Mouse (Mus musculus) intestine, postnatal 0 days (tissue): ENCODE measurements around the gene Nat14. TPM values are rescaled to one million over a fixed set of nuclear protein-coding genes. Genes with fewer than 3 reads are reported as not detected.

Source experiments
- ATAC-seq: fragments of 200-750 bp; cut with Nextera tagmentation; 2 replicates; pipeline ENCODE4 v1.8.0; 2017; ENCODE audit warnings: mild to moderate bottlenecking, moderate TSS enrichment, moderate library complexity
- H3K27ac ChIP-seq: fragments of 300-500 bp; sonication (generic); 2 replicates; pipeline ENCODE4 v1.5.1; 2014; ENCODE audit warnings: mild to moderate bottlenecking, low read depth, low read length, moderate library complexity
- H3K27me3 ChIP-seq: fragments of 300-500 bp; sonication (generic); replicated peaks from 2 replicates; pipeline ENCODE4 v1.6.1; 2014; ENCODE audit warnings: low read length, mixed read lengths; ENCODE audit not compliant: control insufficient read depth, insufficient read depth
- H3K36me3 ChIP-seq: fragments of 300-500 bp; sonication (generic); 2 replicates; pipeline ENCODE4 v1.6.1; 2014; ENCODE audit warnings: mild to moderate bottlenecking, moderate library complexity; ENCODE audit not compliant: control insufficient read depth, insufficient read depth
- H3K4me1 ChIP-seq: fragments of 300-500 bp; sonication (generic); replicated peaks from 2 replicates; pipeline ENCODE4 v1.6.1; 2014; ENCODE audit warnings: antibody characterized with exemption, low read length, mixed read lengths; ENCODE audit not compliant: control insufficient read depth, insufficient read depth
- H3K4me2 ChIP-seq: fragments of 300-500 bp; sonication (generic); replicated peaks from 2 replicates; pipeline ENCODE4 v1.6.1; 2014; ENCODE audit warnings: low read depth, mild to moderate bottlenecking, moderate library complexity
- H3K4me3 ChIP-seq: fragments of 300-500 bp; sonication (generic); 2 replicates; pipeline ENCODE4 v1.5.1; 2014; ENCODE audit warnings: low read depth, low read length
- H3K9ac ChIP-seq: fragments of 300-500 bp; sonication (generic); 2 replicates; pipeline ENCODE4 v1.6.1; 2014; ENCODE audit warnings: mild to moderate bottlenecking, low read depth, low read length
- H3K9me3 ChIP-seq: fragments of 300-500 bp; sonication (generic); 2 replicates; pipeline ENCODE4 v1.6.1; 2016; ENCODE audit warnings: mixed run types; ENCODE audit not compliant: control insufficient read depth
- CTCF ChIP-seq: sonication (generic); IDR thresholded peaks from 2 replicates; pipeline ENCODE4 v1.5.1; 2016; ENCODE audit warnings: low read depth, mild to moderate bottlenecking, control low read depth, antibody characterized with exemption, moderate library complexity
- WGBS: fragments of 180-500 bp; shearing (Covaris S2); extraction: QIAGEN DNeasy Blood & Tissue Kit; methylation state at CpG from one replicate; pipeline ENCODE4 v1.1.7; 2014; 5-methylcytosine and 5-hydroxymethylcytosine counted together
- polyA plus RNA-seq: library from polyadenylated mRNA; unstranded; fragments of >200 nt; fragmentation: Nextera tagmentation; extraction: Ambion mirVana; gene quantifications from 2 replicates; pipeline ENCODE4 v1.2.1, GENCODE M21; 2015

Gene Nat14
- polyA plus RNA-seq, 1 experiment from 2014 or later: 1.9 TPM

DNA sequence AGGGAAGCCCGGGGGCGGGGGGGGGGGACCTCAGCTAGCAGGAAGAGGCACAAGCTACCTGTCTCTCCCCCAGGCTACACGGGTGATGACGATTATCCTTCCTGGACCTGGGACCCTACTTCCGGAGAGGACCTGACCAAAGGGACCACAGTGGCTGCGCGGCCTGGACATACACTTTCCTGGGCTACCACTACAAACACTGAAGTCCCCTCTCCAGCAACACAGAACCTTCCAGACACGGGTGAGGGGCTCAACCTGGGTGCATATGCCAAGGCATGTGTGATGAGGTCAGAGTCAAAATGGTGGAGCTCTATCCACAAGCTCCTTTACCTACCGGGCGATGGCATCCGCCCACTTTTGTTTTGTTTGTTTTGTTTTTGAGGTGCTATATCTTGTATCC lies 15.6 kb downstream of the Nat14 start:
- no peaks in the 10 kb centered on the region for H3K27me3 ChIP-seq
- H3K27ac ChIP-seq: no peak overlapping the region
- no peaks in the 10 kb centered on the region for H3K4me1 ChIP-seq
- H3K9me3 ChIP-seq: no peaks in the 10 kb centered on the region
- ATAC-seq: no peak
- no peak overlapping the region for H3K4me2 ChIP-seq
- no peak for TF ChIP-seq CTCF
- no peak overlapping the region for H3K4me3 ChIP-seq
- WGBS: 75% methylated on average over 11 of the region's 11 CpGs
- no peaks in the 10 kb centered on the region for H3K36me3 ChIP-seq
- H3K9ac ChIP-seq: no peak overlapping the region

DNA sequence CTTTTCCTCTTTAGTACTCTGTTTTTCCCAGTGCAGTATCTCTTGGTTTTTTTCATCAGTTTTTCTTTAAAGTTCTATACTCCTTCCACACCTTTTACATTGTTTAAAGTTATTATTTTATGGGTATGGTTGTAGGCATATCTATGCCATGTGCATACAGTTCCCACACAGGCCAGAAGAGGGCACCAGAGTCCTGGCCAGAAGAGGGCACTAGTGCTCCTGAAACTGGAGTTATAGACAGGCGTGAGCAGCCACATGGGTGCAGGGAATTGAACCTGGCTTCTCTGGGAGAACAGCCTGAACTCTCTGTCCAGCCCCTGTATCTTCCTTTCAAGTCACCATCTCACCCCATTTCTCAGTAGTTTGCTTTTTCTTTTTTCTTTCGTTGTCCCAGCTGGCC lies 16.6 kb downstream of the Nat14 start:
- Histone ChIP-seq H3K36me3 (no peaks in the 10 kb centered on the region), H3K4me2 (no peak overlapping the region), H3K27ac (no peak overlapping the region), H3K27me3 (no peaks in the 10 kb centered on the region), H3K9me3 (no peaks in the 10 kb centered on the region), H3K4me1 (no peaks in the 10 kb centered on the region), H3K4me3 (no peak overlapping the region), H3K9ac (no peak overlapping the region)
- ATAC-seq: no peak
- WGBS: 38% methylated on average over 2 of the region's 2 CpGs
- TF ChIP-seq CTCF: peak; percentile 93

GRCm38 (mm10) chr7:4940068-4940479 lies 18.2 kb downstream of the Nat14 start:
- H3K9ac ChIP-seq: no peak overlapping the region
- no peaks in the 10 kb centered on the region for H3K36me3 ChIP-seq
- no peaks in the 10 kb centered on the region for H3K9me3 ChIP-seq
- no peaks in the 10 kb centered on the region for H3K27me3 ChIP-seq
- no peak overlapping the region for H3K4me3 ChIP-seq
- peak; percentile 79 for ATAC-seq
- TF ChIP-seq CTCF: peak; percentile 93
- H3K4me1 ChIP-seq: no peaks in the 10 kb centered on the region
- H3K27ac ChIP-seq: no peak overlapping the region
- WGBS: 19% methylated on average over 9 of the region's 9 CpGs
- peak overlapping the region; percentile 49 for H3K4me2 ChIP-seq

DNA sequence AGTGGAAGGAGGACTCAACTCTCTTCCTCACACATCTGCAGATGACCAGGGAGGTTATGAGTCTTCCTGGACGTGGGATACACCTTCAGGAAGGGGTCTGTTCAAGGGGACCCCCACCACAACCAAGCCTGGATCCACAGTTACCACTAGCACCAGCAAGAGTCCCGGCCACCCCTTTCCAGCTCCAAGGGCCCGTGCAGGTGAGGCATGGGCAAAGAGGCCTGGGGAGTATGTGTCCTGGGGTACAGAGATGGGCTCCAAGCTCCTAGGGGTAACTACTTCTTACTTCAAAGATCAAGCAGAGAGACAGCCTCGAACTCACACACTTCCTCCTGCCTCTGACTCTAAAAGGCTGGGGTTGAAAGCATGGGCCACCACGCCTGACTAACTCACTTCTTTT lies 20.8 kb downstream of the Nat14 start:
- WGBS: 46% methylated on average over 5 of the region's 5 CpGs
- no peak overlapping the region for H3K4me3 ChIP-seq
- ATAC-seq: no peak

GRCm38 (mm10) chr7:4943223-4943815 lies 21.5 kb downstream of the Nat14 start:
- WGBS: 11% methylated on average over 15 of the region's 15 CpGs
- Histone ChIP-seq H3K4me3 (peak overlapping the region; percentile 21), H3K9ac (no peak overlapping the region), H3K9me3 (no peaks in the 10 kb centered on the region), H3K4me1 (no peaks in the 10 kb centered on the region), H3K27ac (no peak overlapping the region), H3K36me3 (no peaks in the 10 kb centered on the region), H3K27me3 (no peaks in the 10 kb centered on the region), H3K4me2 (peak overlapping the region; percentile 62)
- peak; percentile 99 for TF ChIP-seq CTCF
- ATAC-seq: peak; percentile 78

More for the DNA sequence above, 20.8 kb downstream of the Nat14 start:
- H3K9ac ChIP-seq: no peak overlapping the region
- H3K27ac ChIP-seq: no peak overlapping the region
- no peaks in the 10 kb centered on the region for H3K9me3 ChIP-seq
- no peak overlapping the region for H3K4me2 ChIP-seq
- no peaks in the 10 kb centered on the region for H3K4me1 ChIP-seq
- TF ChIP-seq CTCF: no peak
- no peaks in the 10 kb centered on the region for H3K36me3 ChIP-seq
- H3K27me3 ChIP-seq: no peaks in the 10 kb centered on the region

DNA sequence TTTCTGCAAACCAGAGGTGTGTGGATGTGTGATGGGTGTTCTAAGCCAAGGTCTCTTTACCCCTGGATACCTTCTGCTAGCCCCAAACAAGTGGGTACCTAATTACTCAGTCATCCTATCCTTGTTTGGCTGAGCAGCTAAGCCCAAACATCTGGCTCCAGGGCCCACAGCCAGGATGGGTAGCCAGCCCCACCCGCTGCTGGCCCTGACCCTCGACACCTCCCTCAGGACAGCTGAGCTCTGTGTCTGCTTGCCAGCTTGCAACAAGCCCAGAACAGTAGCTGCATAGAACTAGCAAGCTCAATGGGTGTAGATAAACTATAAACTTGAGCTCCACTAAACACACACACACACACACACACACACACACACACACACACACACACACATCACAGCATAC lies 26.0 kb downstream of the Nat14 start:
- Histone ChIP-seq H3K4me3 (no peak overlapping the region), H3K9ac (no peak overlapping the region), H3K27me3 (no peaks in the 10 kb centered on the region), H3K4me1 (no peaks in the 10 kb centered on the region), H3K9me3 (no peaks in the 10 kb centered on the region), H3K4me2 (no peak overlapping the region), H3K27ac (no peak overlapping the region), H3K36me3 (no peaks in the 10 kb centered on the region)
- no peak for ATAC-seq
- no peak for TF ChIP-seq CTCF
- WGBS: 49% methylated on average over 2 of the region's 2 CpGs

GRCm38 (mm10) chr7:4948386-4948785 lies 26.6 kb downstream of the Nat14 start:
- Histone ChIP-seq H3K27me3 (no peaks in the 10 kb centered on the region), H3K4me1 (no peaks in the 10 kb centered on the region), H3K27ac (no peak overlapping the region), H3K4me2 (no peak overlapping the region), H3K9ac (no peak overlapping the region), H3K36me3 (no peaks in the 10 kb centered on the region), H3K9me3 (no peaks in the 10 kb centered on the region), H3K4me3 (no peak overlapping the region)
- WGBS: 38% methylated on average over 6 of the region's 6 CpGs
- TF ChIP-seq CTCF: no peak
- ATAC-seq: no peak
